Mouse (Mus musculus): ENCODE data around the gene Arvcf. TPM values are rescaled to one million over a fixed set of nuclear protein-coding genes. Genes with fewer than 3 reads are reported as not detected.

The Arvcf gene
- polyA plus RNA-seq, 1 experiment from 2014 or later, result 8.7 TPM

DNA sequence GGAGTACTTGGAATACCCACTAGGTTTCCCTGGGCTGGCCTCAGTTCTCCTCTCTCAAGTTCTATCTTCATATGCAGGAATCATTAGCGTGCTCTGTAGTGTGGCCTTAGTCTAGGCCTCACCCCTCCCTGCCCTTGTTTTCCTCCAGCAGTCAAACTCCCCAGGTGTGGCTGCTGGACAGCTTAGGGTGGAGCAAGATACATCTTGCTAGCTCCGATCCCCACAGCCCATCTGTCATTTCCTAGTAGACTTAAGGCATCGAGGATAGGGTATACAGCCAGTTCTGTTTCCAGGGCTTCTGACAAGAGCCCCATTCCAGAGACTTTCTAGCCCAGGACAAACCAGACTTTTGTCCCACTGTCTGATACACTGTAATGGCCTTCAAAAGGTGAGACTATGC is 43.7 kb downstream of the Arvcf start:
- H3K4me1 ChIP-seq (replicated peaks; ENCODE audit: control insufficient read depth, insufficient read depth), result no peaks in the 10 kb centered on the region; the same call in 1 of the 2 replicates
- H3K27ac ChIP-seq (replicated peaks), result 0 out of 2 replicates have a peak overlapping the region, but pooled peaks have one; percentile 61
- no peak for ATAC-seq (ENCODE audit: low FRiP score, low TSS enrichment)
- WGBS, result 72% methylated on average over 3 of the region's 3 CpGs
- no peak overlapping the region for H3K4me3 ChIP-seq (ENCODE audit: low read depth, low read length)
- no peak for DNase-seq (ENCODE audit: low spot score)
- no peaks in the 10 kb centered on the region for H3K9me3 ChIP-seq (ENCODE audit: control insufficient read depth, low read length)
- no peak for TF ChIP-seq EP300 (optimal IDR thresholded peaks at IDR 0.05)
- no peak for TF ChIP-seq CTCF (IDR thresholded peaks at IDR 0.05; ENCODE audit: low read depth)
- H3K36me3 ChIP-seq (ENCODE audit: control insufficient read depth, insufficient read depth, low read length), result no peaks in the 10 kb centered on the region
- H3K27me3 ChIP-seq (ENCODE audit: control insufficient read depth, insufficient read depth, low read length), result no peaks in the 10 kb centered on the region
- no peak overlapping the region for H3K4me2 ChIP-seq (replicated peaks; ENCODE audit: low read depth)
- H3K9ac ChIP-seq (ENCODE audit: low read length), result no peak overlapping the region

DNA sequence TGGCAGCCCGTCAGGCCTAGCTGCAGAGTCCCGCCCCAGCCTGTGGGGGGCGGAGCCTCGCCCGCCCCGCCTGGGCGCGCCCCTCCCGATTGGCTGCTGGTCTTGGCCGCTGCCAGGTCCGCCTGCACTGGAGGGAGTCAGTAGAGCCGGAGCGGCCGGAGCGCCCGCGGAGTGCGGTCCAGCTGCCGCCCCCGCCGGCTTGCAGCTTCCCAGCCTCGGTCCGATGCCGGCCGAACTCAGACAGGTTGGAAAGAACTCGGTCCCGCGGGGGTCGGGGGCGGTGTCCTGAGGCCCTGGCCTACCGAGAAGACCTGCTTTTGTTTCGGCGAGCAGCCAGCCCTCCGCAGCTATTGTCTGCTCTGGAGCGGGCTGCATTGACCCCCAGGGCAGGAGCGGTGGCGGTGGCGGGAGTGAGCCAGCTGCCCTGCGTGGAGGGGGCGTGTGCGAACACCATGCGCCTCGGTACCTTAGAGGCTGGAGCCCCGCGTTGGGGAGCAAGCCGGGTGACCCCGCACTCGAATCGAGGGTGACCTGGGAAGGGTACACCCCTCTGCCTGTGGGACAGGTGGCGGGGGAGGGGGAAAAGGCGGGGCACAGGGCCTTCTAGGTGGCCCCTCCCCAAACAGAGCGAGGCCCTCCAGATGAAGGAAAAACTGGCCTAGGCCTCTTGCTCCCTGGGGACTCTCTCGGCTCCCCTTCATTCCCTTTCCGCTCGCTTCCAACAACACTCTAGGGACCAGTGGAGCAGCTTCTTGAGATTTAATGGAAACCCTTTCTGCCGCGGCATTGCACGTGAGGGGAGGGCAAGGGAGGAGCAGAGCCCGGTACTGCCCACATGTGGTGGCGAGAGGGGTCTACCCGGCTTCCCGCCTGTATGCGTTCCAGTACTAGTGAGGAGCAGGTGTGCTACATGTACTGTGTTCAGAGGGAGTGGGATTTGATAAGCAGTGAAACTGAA is 44.8 kb downstream of the Arvcf start:
- no peaks in the 10 kb centered on the region for H3K27me3 ChIP-seq (ENCODE audit: control insufficient read depth, insufficient read depth, low read length)
- WGBS, result 1% methylated on average over 60 of the region's 63 CpGs
- peak overlapping the region; percentile 100 for H3K4me2 ChIP-seq (replicated peaks; ENCODE audit: low read depth)
- no peaks in the 10 kb centered on the region for H3K9me3 ChIP-seq (ENCODE audit: control insufficient read depth, low read length)
- 0 out of 2 replicates have a peak, but pooled peaks cover under 1% of the 10 kb centered on the region for H3K36me3 ChIP-seq (ENCODE audit: control insufficient read depth, insufficient read depth, low read length)
- DNase-seq (ENCODE audit: low spot score) (peak; percentile 93), ATAC-seq (ENCODE audit: low FRiP score, low TSS enrichment) (peak; percentile 84)
- TF ChIP-seq CTCF (IDR thresholded peaks at IDR 0.05; ENCODE audit: low read depth), result peak; percentile 70
- TF ChIP-seq EP300 (optimal IDR thresholded peaks at IDR 0.05), result no peak
- H3K9ac ChIP-seq (ENCODE audit: low read length), result peak overlapping the region; percentile 78
- peak overlapping the region; percentile 61 for H3K27ac ChIP-seq (replicated peaks)
- no peaks in the 10 kb centered on the region; the same call in 1 of the 2 replicates for H3K4me1 ChIP-seq (replicated peaks; ENCODE audit: control insufficient read depth, insufficient read depth)
- H3K4me3 ChIP-seq (ENCODE audit: low read depth, low read length), result peak overlapping the region; percentile 56

DNA sequence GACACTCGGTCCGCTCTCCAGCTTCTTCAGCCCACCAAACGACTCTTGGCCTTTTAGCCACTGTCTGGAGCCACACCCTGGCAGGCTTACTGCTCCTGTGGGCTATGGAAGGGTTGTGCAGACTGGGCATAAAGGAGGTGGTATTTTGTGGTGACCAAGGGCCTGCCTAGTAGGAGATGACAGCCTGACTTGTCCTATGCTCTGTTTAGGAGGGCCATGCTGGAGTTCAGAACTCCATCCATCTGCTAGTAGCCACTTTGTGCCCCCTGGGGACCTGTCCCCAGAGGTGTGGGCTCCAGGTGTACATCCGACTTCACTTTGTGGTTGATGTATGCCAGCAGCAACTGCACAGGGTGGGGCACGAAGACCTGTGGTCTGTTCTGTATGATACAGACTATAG is 45.6 kb downstream of the Arvcf start:
- Histone ChIP-seq H3K27me3 (ENCODE audit: control insufficient read depth, insufficient read depth, low read length) (no peaks in the 10 kb centered on the region), H3K9ac (ENCODE audit: low read length) (0 out of 2 replicates have a peak overlapping the region, but pooled peaks have one; percentile 78), H3K4me2 (replicated peaks; ENCODE audit: low read depth) (peak overlapping the region; percentile 100), H3K9me3 (ENCODE audit: control insufficient read depth, low read length) (no peaks in the 10 kb centered on the region), H3K36me3 (ENCODE audit: control insufficient read depth, insufficient read depth, low read length) (0 out of 2 replicates have a peak, but pooled peaks cover 3% of the 10 kb centered on the region), H3K27ac (replicated peaks) (no peak overlapping the region), H3K4me3 (ENCODE audit: low read depth, low read length) (peak overlapping the region; percentile 56; the same call in 1 of the 2 replicates), H3K4me1 (replicated peaks; ENCODE audit: control insufficient read depth, insufficient read depth) (no peaks in the 10 kb centered on the region; the same call in 1 of the 2 replicates)
- no peak for TF ChIP-seq EP300 (optimal IDR thresholded peaks at IDR 0.05)
- no peak for TF ChIP-seq CTCF (IDR thresholded peaks at IDR 0.05; ENCODE audit: low read depth)
- WGBS, result 66% methylated on average over 5 of the region's 5 CpGs
- DNase-seq (ENCODE audit: low spot score), result no peak
- no peak for ATAC-seq (ENCODE audit: low FRiP score, low TSS enrichment)

DNA sequence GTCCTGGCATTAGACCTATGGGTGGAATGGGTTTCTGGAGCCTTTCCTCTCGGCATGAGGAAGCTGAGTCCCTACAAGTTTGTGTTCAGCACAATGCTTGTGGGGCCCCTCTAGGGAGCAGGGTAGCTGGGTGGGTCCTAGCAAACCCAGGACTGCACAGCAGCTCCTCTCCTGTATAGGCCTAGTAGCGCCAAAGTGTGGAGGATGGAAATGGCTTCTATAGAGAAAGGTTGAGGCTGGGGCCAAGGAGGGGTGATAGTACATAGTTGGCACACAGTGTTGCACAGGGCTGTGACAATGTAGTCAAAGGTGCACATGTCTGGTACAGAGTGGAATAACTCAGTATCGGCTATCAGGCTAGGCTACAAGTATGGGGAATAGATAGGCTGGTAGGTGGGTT is 46.1 kb downstream of the Arvcf start:
- no peak overlapping the region for H3K4me3 ChIP-seq (ENCODE audit: low read depth, low read length)
- no peaks in the 10 kb centered on the region for H3K27me3 ChIP-seq (ENCODE audit: control insufficient read depth, insufficient read depth, low read length)
- no peak for ATAC-seq (ENCODE audit: low FRiP score, low TSS enrichment)
- no peak for DNase-seq (ENCODE audit: low spot score)
- no peak overlapping the region for H3K9ac ChIP-seq (ENCODE audit: low read length)
- H3K36me3 ChIP-seq (ENCODE audit: control insufficient read depth, insufficient read depth, low read length), result 0 out of 2 replicates have a peak, but pooled peaks cover 3% of the 10 kb centered on the region
- 70% methylated on average over 3 of the region's 3 CpGs for WGBS
- TF ChIP-seq EP300 (optimal IDR thresholded peaks at IDR 0.05), result no peak
- no peak for TF ChIP-seq CTCF (IDR thresholded peaks at IDR 0.05; ENCODE audit: low read depth)
- no peaks in the 10 kb centered on the region; the same call in 1 of the 2 replicates for H3K4me1 ChIP-seq (replicated peaks; ENCODE audit: control insufficient read depth, insufficient read depth)
- H3K9me3 ChIP-seq (ENCODE audit: control insufficient read depth, low read length), result no peaks in the 10 kb centered on the region
- no peak overlapping the region for H3K27ac ChIP-seq (replicated peaks)
- H3K4me2 ChIP-seq (replicated peaks; ENCODE audit: low read depth), result peak overlapping the region; percentile 100

DNA sequence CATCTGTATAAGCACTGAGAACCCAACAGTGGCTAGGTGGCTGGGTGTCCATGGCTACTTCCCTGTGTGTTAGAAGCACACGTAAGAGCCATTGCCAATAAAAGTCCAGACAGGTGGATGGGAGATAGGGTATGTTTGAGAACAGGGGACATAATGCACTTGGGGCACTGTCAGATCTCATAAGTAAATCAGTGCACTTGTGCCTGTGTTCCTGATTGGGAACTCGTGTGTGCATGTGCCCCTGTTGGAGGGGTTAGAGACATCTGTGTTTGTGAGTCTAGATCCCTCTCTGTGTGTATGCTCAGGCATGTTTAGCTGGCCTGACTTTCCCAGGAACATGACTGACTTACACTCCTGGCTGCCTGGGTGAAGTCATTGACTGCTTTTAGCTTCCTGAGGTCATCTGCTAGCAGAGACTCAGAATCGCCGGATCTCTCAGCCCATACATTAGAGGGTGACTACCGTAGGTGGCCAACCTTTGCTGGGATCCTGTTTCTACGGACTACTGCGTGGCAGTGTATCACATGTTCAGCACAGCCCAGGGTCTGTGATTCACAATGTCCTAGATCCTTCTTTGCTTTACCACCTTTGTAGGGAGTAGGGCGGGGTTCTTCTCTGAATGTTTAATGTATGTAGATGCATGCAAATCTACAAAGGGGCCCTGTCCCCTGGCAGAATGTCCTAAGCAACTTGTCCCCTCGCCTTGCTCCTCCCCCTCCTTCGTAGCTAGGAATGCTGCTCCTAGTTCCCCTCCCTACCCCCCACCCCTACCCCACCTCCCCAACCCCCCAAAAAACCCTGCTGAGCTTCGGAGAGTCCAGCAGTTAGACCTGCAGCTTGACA is 47.0 kb downstream of the Arvcf start:
- TF ChIP-seq EP300 (optimal IDR thresholded peaks at IDR 0.05) (no peak), CTCF (IDR thresholded peaks at IDR 0.05; ENCODE audit: low read depth) (no peak)
- peak; percentile 66 for DNase-seq (ENCODE audit: low spot score)
- Histone ChIP-seq H3K9me3 (ENCODE audit: control insufficient read depth, low read length) (no peaks in the 10 kb centered on the region), H3K4me2 (replicated peaks; ENCODE audit: low read depth) (no peak overlapping the region), H3K4me3 (ENCODE audit: low read depth, low read length) (no peak overlapping the region), H3K4me1 (replicated peaks; ENCODE audit: control insufficient read depth, insufficient read depth) (no peaks in the 10 kb centered on the region; the same call in 1 of the 2 replicates), H3K27ac (replicated peaks) (peak overlapping the region; percentile 20), H3K36me3 (ENCODE audit: control insufficient read depth, insufficient read depth, low read length) (0 out of 2 replicates have a peak, but pooled peaks cover 3% of the 10 kb centered on the region), H3K27me3 (ENCODE audit: control insufficient read depth, insufficient read depth, low read length) (no peaks in the 10 kb centered on the region), H3K9ac (ENCODE audit: low read length) (no peak overlapping the region)
- 35% methylated on average over 11 of the region's 11 CpGs for WGBS
- ATAC-seq (ENCODE audit: low FRiP score, low TSS enrichment), result peak; percentile 60
